Mouse (Mus musculus): ENCODE data around the gene Col10a1. TPM values are rescaled to one million over a fixed set of nuclear protein-coding genes. Genes with fewer than 3 reads are reported as not detected.

The Col10a1 gene
- polyA plus RNA-seq (2012; rRNA removed), result 0.01 TPM in 2 replicates

GRCm38 (mm10) chr10:34389681-34390080 lies at the start of gene Col10a1:
TSS of gene Col10a1 (plus strand) at chr10:34389981.

GRCm38 (mm10) chr10:34418204-34418756 lies 28.5 kb downstream of the Col10a1 start, which contains the start of gene Nt5dc1:
TSS of gene Nt5dc1 (minus strand) at chr10:34418552.

Other genes starting within 250 kb of the Col10a1 start
- 4.4 and 5.3 TPM in 2 replicates for gene Dse, start 182.3 kb upstream of the Col10a1 start, polyA plus RNA-seq (2012; rRNA removed)
- gene Tspyl1, start 107.8 kb upstream of the Col10a1 start, polyA plus RNA-seq (2012; rRNA removed), result 10.3 and 10.5 TPM in 2 replicates
- 0.32 and 0.52 TPM in 2 replicates for gene Tspyl4, start 92.5 kb upstream of the Col10a1 start, polyA plus RNA-seq (2012; rRNA removed)
- 2.9 and 3.0 TPM in 2 replicates for gene Nt5dc1, start 28.6 kb downstream of the Col10a1 start, polyA plus RNA-seq (2012; rRNA removed)
- gene Frk, start 93.4 kb downstream of the Col10a1 start, polyA plus RNA-seq (2012; rRNA removed), result 0.77 and 0.78 TPM in 2 replicates